Comparison of ENCODE assay signal across 7 mouse cellular contexts in the genomic region with DNA sequence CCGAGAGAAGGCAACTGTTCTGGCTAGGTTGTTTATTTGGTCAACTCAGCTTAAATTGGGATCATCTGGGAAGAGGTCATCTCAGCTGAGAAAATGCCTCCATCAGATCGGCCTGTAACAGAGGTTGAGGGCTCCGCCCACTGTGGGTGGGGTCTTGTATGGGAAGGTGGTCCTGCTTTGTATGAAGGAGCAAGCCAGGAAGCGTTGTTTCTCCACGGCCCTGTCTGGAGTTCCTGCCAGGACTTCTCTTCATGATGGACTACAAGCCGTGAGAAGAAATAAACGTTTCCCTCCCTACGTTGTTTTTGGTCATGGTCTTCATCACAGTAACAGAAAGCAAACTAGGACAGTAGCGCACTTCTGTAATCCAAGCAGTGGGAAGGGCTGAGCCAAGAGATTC. TPM values are rescaled to one million over a fixed set of nuclear protein-coding genes. Genes with fewer than 3 reads are reported as not detected.
DNase-seq lines count a peak whose midpoint lies in the region; ATAC-seq and TF ChIP-seq lines count a peak whose summit lies in the region.

No protein-coding gene starts in this region.

- H3K4me1 ChIP-seq in E14TG2a.4 (replicated peaks; ENCODE audit: low read depth, low read length) (peaks cover 44% of the 10 kb centered on the region), ES-Bruce4 (ENCODE audit: control insufficient read depth, insufficient read depth, low read length) (no peaks in the 10 kb centered on the region)
- peaks cover 42% of the 10 kb centered on the region for H3K4me1 ChIP-seq in hindbrain, embryonic 10.5 days (replicated peaks)
- H3K4me1 ChIP-seq in liver, embryonic 11.5 days (replicated peaks; ENCODE audit: control insufficient read depth, insufficient read depth, low read length), result peaks cover 19% of the 10 kb centered on the region

- peak; percentile 63 for TF ChIP-seq POLR2A in ES-Bruce4 (IDR thresholded peaks at IDR 0.05; ENCODE audit: insufficient read depth, low read length)

- peak overlapping the region; percentile 24; the same call in 1 of the 2 replicates for H3K9ac ChIP-seq in ES-Bruce4 (ENCODE audit: low read depth, poor library complexity, severe bottlenecking)
- H3K9ac ChIP-seq in liver, embryonic 11.5 days (ENCODE audit: low read depth, low read length), result 0 out of 2 replicates have a peak overlapping the region, but pooled peaks have one; percentile 13

- ATAC-seq in liver, embryonic 11.5 days (replicated peaks; ENCODE audit: low FRiP score), result no peak
- no peak for ATAC-seq in megakaryocyte, adult 5-6 weeks (ENCODE audit: poor library complexity, severe bottlenecking)

- H3K4me3 ChIP-seq in E14TG2a.4 (replicated peaks; ENCODE audit: low read length), result peak overlapping the region; percentile 60
- peak overlapping the region; percentile 71 for H3K4me3 ChIP-seq in ES-Bruce4 (ENCODE audit: low read depth, low read length)
- peak overlapping the region; percentile 37 for H3K4me3 ChIP-seq in hindbrain, embryonic 10.5 days
- H3K4me3 ChIP-seq in liver, embryonic 11.5 days (ENCODE audit: low read depth, low read length), result no peak overlapping the region

- DNase-seq in hindbrain, embryonic 10.5 days (ENCODE audit: low spot score), result peak; percentile 59
- peak; percentile 62 for DNase-seq in liver, embryonic 11.5 days (ENCODE audit: low spot score)
- DNase-seq in neural tube, embryonic 10.5 days (ENCODE audit: extremely low spot score, low spot score), result peak; percentile 45
- DNase-seq in spleen, adult 12 weeks (ENCODE audit: low spot score), result no peak

- H3K27ac ChIP-seq in ES-Bruce4 (ENCODE audit: insufficient read depth, low read length), result peak overlapping the region; percentile 68; the same call in 1 of the 2 replicates
- peak overlapping the region; percentile 56; the same call in 1 of the 2 replicates for H3K27ac ChIP-seq in hindbrain, embryonic 10.5 days
- no peak overlapping the region for H3K27ac ChIP-seq in liver, embryonic 11.5 days (ENCODE audit: low read depth, low read length)

- H3K27me3 ChIP-seq in E14TG2a.4 (ENCODE audit: insufficient read depth, low read length), result peaks cover 3% of the 10 kb centered on the region; the same call in 1 of the 2 replicates
- H3K27me3 ChIP-seq in ES-Bruce4 (ENCODE audit: control insufficient read depth, insufficient read depth, low read length, poor library complexity, severe bottlenecking), result no peaks in the 10 kb centered on the region
- peaks cover 6% of the 10 kb centered on the region; the same call in 1 of the 2 replicates for H3K27me3 ChIP-seq in hindbrain, embryonic 10.5 days (ENCODE audit: insufficient read depth, poor library complexity, severe bottlenecking)
- H3K27me3 ChIP-seq in liver, embryonic 11.5 days (replicated peaks; ENCODE audit: control insufficient read depth, insufficient read depth, low read length), result no peaks in the 10 kb centered on the region

- no peak for TF ChIP-seq CTCF in E14TG2a.4 (conservative IDR thresholded peaks at IDR 0.05; ENCODE audit: low read length)
- TF ChIP-seq CTCF in ES-Bruce4 (IDR thresholded peaks at IDR 0.05; ENCODE audit: low read depth, low read length), result no peak

- no peaks in the 10 kb centered on the region for H3K9me3 ChIP-seq in E14TG2a.4 (ENCODE audit: low read length)
- H3K9me3 ChIP-seq in ES-Bruce4 (replicated peaks; ENCODE audit: control insufficient read depth, insufficient read depth, low read length, poor library complexity, severe bottlenecking), result no peaks in the 10 kb centered on the region
- no peaks in the 10 kb centered on the region for H3K9me3 ChIP-seq in hindbrain, embryonic 10.5 days
- no peaks in the 10 kb centered on the region for H3K9me3 ChIP-seq in liver, embryonic 11.5 days (ENCODE audit: control insufficient read depth, low read length)

- WGBS in hindbrain, embryonic 10.5 days, result 7% methylated on average over 9 of the region's 9 CpGs
- WGBS in liver, embryonic 11.5 days, result 9% methylated on average over 9 of the region's 9 CpGs

- H3K36me3 ChIP-seq in E14TG2a.4 (ENCODE audit: insufficient read depth, low read length) (no peaks in the 10 kb centered on the region), ES-Bruce4 (ENCODE audit: control insufficient read depth, insufficient read depth, low read length, poor library complexity, severe bottlenecking) (no peaks in the 10 kb centered on the region)
- H3K36me3 ChIP-seq in hindbrain, embryonic 10.5 days, result no peaks in the 10 kb centered on the region
- no peaks in the 10 kb centered on the region for H3K36me3 ChIP-seq in liver, embryonic 11.5 days (ENCODE audit: control insufficient read depth, insufficient read depth, low read length)

- no peak for TF ChIP-seq EP300 in ES-Bruce4 (IDR thresholded peaks at IDR 0.05; ENCODE audit: insufficient read depth, low read depth, low read length)

- peak overlapping the region; percentile 55 for H3K4me2 ChIP-seq in liver, embryonic 11.5 days

RNA-seq across cellular contexts. Expression of a gene that starts 2.1 kb away (rescaled TPM):
- polyA plus RNA-seq in ES-Bruce4 (2011; ENCODE audit: insufficient read depth, insufficient read length, low read depth, missing spikeins), result 26.9 and 32.5 TPM in 2 replicates
- polyA plus RNA-seq in hindbrain, embryonic 10.5 days (2016; fragmentation: Nextera tagmentation; extraction: Ambion mirVana), result 21.8 and 23.8 TPM in 2 replicates
- 20.7 and 21.3 TPM in 2 replicates for polyA plus RNA-seq in liver, embryonic 11.5 days (2014; fragmentation: Nextera tagmentation; extraction: Ambion mirVana)
- total RNA-seq in megakaryocyte, adult 5-6 weeks (2015), result 8.9 and 10.9 TPM in 2 replicates
- total RNA-seq in megakaryocyte, adult 5-6 weeks (2017), result 11.7 and 12.9 TPM in 2 replicates

RNA-seq across cellular contexts. Expression of a gene that starts 17.1 kb away (rescaled TPM):
- polyA plus RNA-seq in ES-Bruce4 (2011; ENCODE audit: insufficient read depth, insufficient read length, low read depth, missing spikeins), result 0.49 and 0.76 TPM in 2 replicates
- 3.4 and 4.7 TPM in 2 replicates for polyA plus RNA-seq in hindbrain, embryonic 10.5 days (2016; fragmentation: Nextera tagmentation; extraction: Ambion mirVana)
- 143 and 151 TPM in 2 replicates for polyA plus RNA-seq in liver, embryonic 11.5 days (2014; fragmentation: Nextera tagmentation; extraction: Ambion mirVana)
- total RNA-seq in megakaryocyte, adult 5-6 weeks (2015), result 2.9 and 7.4 TPM in 2 replicates
- total RNA-seq in megakaryocyte, adult 5-6 weeks (2017), result 6.1 and 7.8 TPM in 2 replicates

RNA-seq across cellular contexts. Expression of a gene that starts 55.3 kb away (rescaled TPM):
- 29.0 TPM in 2 replicates for polyA plus RNA-seq in ES-Bruce4 (2011; ENCODE audit: insufficient read depth, insufficient read length, low read depth, missing spikeins)
- 59.8 and 61.0 TPM in 2 replicates for polyA plus RNA-seq in hindbrain, embryonic 10.5 days (2016; fragmentation: Nextera tagmentation; extraction: Ambion mirVana)
- 30.8 and 32.9 TPM in 2 replicates for polyA plus RNA-seq in liver, embryonic 11.5 days (2014; fragmentation: Nextera tagmentation; extraction: Ambion mirVana)
- total RNA-seq in megakaryocyte, adult 5-6 weeks (2015), result 12.2 and 15.2 TPM in 2 replicates
- 10.3 and 13.7 TPM in 2 replicates for total RNA-seq in megakaryocyte, adult 5-6 weeks (2017)

Comparison
In these comparisons a context has a peak if more than half of its experiments do, and no peak if none do; other contexts are left out.
1. RNA of a gene that starts 17.1 kb away (polyA plus RNA-seq): 143 to 151 TPM in liver, embryonic 11.5 days; 3.4 to 4.7 TPM in hindbrain, embryonic 10.5 days and 0.49 to 0.76 TPM in ES-Bruce4; every median in the first group is over 10 times any median in the second.